In genomic region chr5:64343972-64344700, GRCm38 (mm10) we compare ENCODE assay signal across 8 mouse cellular contexts.
DNase-seq lines count a peak whose midpoint lies in the region; ATAC-seq and TF ChIP-seq lines count a peak whose summit lies in the region.

No protein-coding gene starts in this region.

- H3K9me3 ChIP-seq in heart, embryonic 10.5 days, result no peaks in the 10 kb centered on the region
- H3K9me3 ChIP-seq in hindbrain, embryonic 16.5 days (ENCODE audit: control insufficient read depth, low read length), result no peaks in the 10 kb centered on the region
- H3K9me3 ChIP-seq in liver, embryonic 14.5 days (ENCODE audit: control insufficient read depth, low read length), result no peaks in the 10 kb centered on the region

- peaks cover 33% of the 10 kb centered on the region for H3K4me1 ChIP-seq in heart, embryonic 10.5 days
- peaks cover 14% of the 10 kb centered on the region for H3K4me1 ChIP-seq in hindbrain, embryonic 16.5 days (ENCODE audit: control insufficient read depth, insufficient read depth, low read depth, low read length)
- peaks cover 0 to 10% of the 10 kb centered on the region in 2 experiments; a peak in 2 of 4 replicates for H3K4me1 ChIP-seq in liver, embryonic 14.5 days (replicated peaks; ENCODE audit: control insufficient read depth in 2 of 2, insufficient read depth in 2 of 2, low read length in 1 of 2)

- TF ChIP-seq EP300 in liver, embryonic 14.5 days (IDR thresholded peaks at IDR 0.05; ENCODE audit: low read depth), result no peak

- 35% methylated on average over 5 of the region's 5 CpGs for WGBS in heart, embryonic 10.5 days
- WGBS in hindbrain, embryonic 16.5 days, result 40% methylated on average over 5 of the region's 5 CpGs
- WGBS in liver, embryonic 14.5 days (ENCODE audit: insufficient replicate concordance), result 38% methylated on average over 5 of the region's 5 CpGs

- no peak overlapping the region for H3K4me3 ChIP-seq in heart, embryonic 10.5 days
- no peak overlapping the region for H3K4me3 ChIP-seq in hindbrain, embryonic 16.5 days (ENCODE audit: low read length)
- no peak overlapping the region for H3K4me3 ChIP-seq in liver, embryonic 14.5 days (ENCODE audit: insufficient read depth in 1 of 2, low read depth in 2 of 2, low read length in 2 of 2)

- peak; percentile 86 for ATAC-seq in common myeloid progenitor, adult 5-6 weeks (replicated peaks; ENCODE audit: low read depth, poor library complexity, severe bottlenecking)
- ATAC-seq in hindbrain, embryonic 16.5 days, result peak; percentile 45; the same call in 1 of the 2 replicates
- ATAC-seq in liver, embryonic 14.5 days (ENCODE audit: insufficient read depth), result peak; percentile 27; the same call in 1 of the 2 replicates
- ATAC-seq in neutrophil, adult 5-6 weeks (ENCODE audit: extremely low read depth, insufficient number of reproducible peaks, low FRiP score, poor library complexity, severe bottlenecking), result peak; percentile 62

- intact Hi-C loops in heart, postnatal 25 days (cut with DNase I), result loop anchor here (2.0 to 5.0 kb wide), 2 partner anchors 33 to 49 kb away; no protein-coding TSS in a partner anchor

- H3K36me3 ChIP-seq in heart, embryonic 10.5 days, result peaks cover 54% of the 10 kb centered on the region
- H3K36me3 ChIP-seq in hindbrain, embryonic 16.5 days (ENCODE audit: control insufficient read depth, insufficient read depth, low read length), result no peaks in the 10 kb centered on the region
- no peaks in the 10 kb centered on the region for H3K36me3 ChIP-seq in liver, embryonic 14.5 days (replicated peaks; ENCODE audit: control insufficient read depth, insufficient read depth, low read depth)

- no peak overlapping the region for H3K4me2 ChIP-seq in hindbrain, embryonic 16.5 days (ENCODE audit: low read length)
- H3K4me2 ChIP-seq in liver, embryonic 14.5 days (ENCODE audit: low read depth), result no peak overlapping the region

- H3K27ac ChIP-seq in heart, embryonic 10.5 days, result peak overlapping the region; percentile 49; the same call in 1 of the 2 replicates
- H3K27ac ChIP-seq in hindbrain, embryonic 16.5 days (ENCODE audit: low read depth, low read length), result no peak overlapping the region
- H3K27ac ChIP-seq in liver, embryonic 14.5 days, result no peak overlapping the region

- no peaks in the 10 kb centered on the region for H3K27me3 ChIP-seq in heart, embryonic 10.5 days (ENCODE audit: insufficient read depth, poor library complexity, severe bottlenecking)
- H3K27me3 ChIP-seq in hindbrain, embryonic 16.5 days (replicated peaks; ENCODE audit: control insufficient read depth, insufficient read depth, low read length), result no peaks in the 10 kb centered on the region
- H3K27me3 ChIP-seq in liver, embryonic 14.5 days (ENCODE audit: control insufficient read depth, insufficient read depth, low read length), result no peaks in the 10 kb centered on the region

- peak; percentile 82 for DNase-seq in heart, embryonic 10.5 days (ENCODE audit: low spot score)
- DNase-seq in heart, postnatal 25 days (ENCODE audit: low spot score), result no peak
- peak in 2 of 3 experiments; percentile 38 to 43 for DNase-seq in liver, embryonic 14.5 days (ENCODE audit: low read depth in 3 of 3, low spot score in 3 of 3)
- no peak for DNase-seq in urinary bladder, adult 18-20 months (ENCODE audit: low spot score in 2 of 2)
- DNase-seq in ovary, postnatal 14 days (ENCODE audit: low spot score), result no peak

- peak; percentile 64 for TF ChIP-seq CTCF in liver, embryonic 14.5 days (IDR thresholded peaks at IDR 0.05; ENCODE audit: low read depth)

- no peak overlapping the region for H3K9ac ChIP-seq in hindbrain, embryonic 16.5 days (ENCODE audit: low read depth, low read length)
- H3K9ac ChIP-seq in liver, embryonic 14.5 days (replicated peaks), result no peak overlapping the region

Comparison
In these comparisons a context has a peak if more than half of its experiments do, and no peak if none do; other contexts are left out.
1. DNase-seq: peak in heart, embryonic 10.5 days (single experiment) and liver, embryonic 14.5 days (2 of 3); none in heart, postnatal 25 days (single experiment), urinary bladder, adult 18-20 months (0 of 2) and ovary, postnatal 14 days (single experiment).
2. ATAC-seq: peak in every context shown above with its lines; median percentile 86 in common myeloid progenitor, adult 5-6 weeks; 62 in neutrophil, adult 5-6 weeks; 45 in hindbrain, embryonic 16.5 days; 27 in liver, embryonic 14.5 days.